Mouse (Mus musculus): ENCODE measurements around the gene Myt1.

DNA sequence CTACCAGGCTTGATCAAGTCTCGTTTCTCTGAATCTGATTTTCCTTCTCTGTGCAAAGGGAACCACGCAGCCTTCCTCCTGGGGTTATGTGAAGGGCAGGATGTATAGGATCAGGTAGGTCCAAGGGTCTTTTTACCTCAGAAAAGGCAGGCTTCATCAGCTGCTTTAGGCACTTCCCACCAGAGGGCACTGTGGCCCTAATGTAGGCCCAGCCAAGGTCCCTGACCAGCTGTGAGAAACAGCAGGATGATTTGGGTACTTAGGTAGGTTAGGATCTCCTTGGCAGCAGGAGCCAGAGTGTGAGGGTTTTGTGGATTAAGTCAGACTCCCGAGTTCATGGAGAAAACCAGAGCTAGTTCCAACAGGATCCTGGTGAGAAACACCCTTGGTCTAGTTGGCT, 40.9 kb upstream of the Myt1 start:
- TF ChIP-seq CTCF (conservative IDR thresholded peaks at IDR 0.05; ENCODE audit: insufficient read depth, insufficient read length, low read depth, low read length) (peak; percentile 75), POLR2A (IDR thresholded peaks at IDR 0.05; ENCODE audit: low read depth, low read length) (no peak)
